Comparison of ENCODE assay signal across 10 mouse cellular contexts in genomic region chr15:84324870-84325553, GRCm38 (mm10). TPM values are rescaled to one million over a fixed set of nuclear protein-coding genes. Genes with fewer than 3 reads are reported as not detected.
A peak's percentile ranks its signal among the peaks of the same experiment; 100 is the strongest.
DNase-seq lines count a peak whose midpoint lies in the region; ATAC-seq and TF ChIP-seq lines count a peak whose summit lies in the region.
"Had no signal": no experiment of that assay in that cellular context is flagged by ENCODE, and none has a peak within 500 bp of the region (broad histone marks: within the 10 kb centered on the region; RNA-seq: fewer than 3 reads in every experiment).

No protein-coding gene starts in this region.

- H3K9me3 ChIP-seq in liver, postnatal 0 days (ENCODE audit: low read length): no peaks in the 10 kb centered on the region
- H3K9me3 ChIP-seq: embryonic facial prominence, embryonic 15.5 days had no signal

- peak overlapping the region; percentile 52 for H3K27ac ChIP-seq in liver, postnatal 0 days (ENCODE audit: low read depth)
- H3K27ac ChIP-seq: embryonic facial prominence, embryonic 15.5 days; kidney, postnatal 0 days had no signal

- TF ChIP-seq EP300 in liver, postnatal 0 days (IDR thresholded peaks at IDR 0.05; ENCODE audit: low read depth): no peak

- H3K36me3 ChIP-seq in liver, postnatal 0 days (replicated peaks; ENCODE audit: insufficient read depth, low read length): no peaks in the 10 kb centered on the region
- H3K36me3 ChIP-seq: embryonic facial prominence, embryonic 15.5 days had no signal

- ATAC-seq in liver, postnatal 0 days: peak; percentile 77
- ATAC-seq in erythroid progenitor cell, adult 5-6 weeks (replicated peaks; ENCODE audit: low FRiP score, poor library complexity, severe bottlenecking): no peak

- H3K4me1 ChIP-seq in liver, postnatal 0 days (ENCODE audit: insufficient read depth): peaks cover 8% of the 10 kb centered on the region

- H3K9ac ChIP-seq in liver, postnatal 0 days (replicated peaks): peak overlapping the region; percentile 43
- H3K9ac ChIP-seq: embryonic facial prominence, embryonic 15.5 days had no signal

- H3K4me3 ChIP-seq in liver, postnatal 0 days (ENCODE audit: low read depth, low read length): peak overlapping the region; percentile 41
- H3K4me3 ChIP-seq: embryonic facial prominence, embryonic 15.5 days had no signal

- DNase-seq in gastrocnemius, adult 8-10 months (ENCODE audit: low spot score in 2 of 2): peak; percentile 17 to 22
- no peak for DNase-seq in gastrocnemius, postnatal 36 days
- DNase-seq in thymus, postnatal 0 days (ENCODE audit: low spot score): peak; percentile 37
- DNase-seq in thymus, postnatal 10 days (ENCODE audit: low spot score in 2 of 2): no peak
- DNase-seq in liver, postnatal 0 days: peak; percentile 46
- no peak for DNase-seq in urinary bladder, postnatal 4 days (ENCODE audit: low spot score in 2 of 2)
- DNase-seq in left cerebral cortex, postnatal 4 days: no peak

- 18% methylated on average over 8 of the region's 8 CpGs for WGBS in liver, postnatal 0 days (ENCODE audit: insufficient replicate concordance)

- peak overlapping the region; percentile 73 for H3K4me2 ChIP-seq in liver, postnatal 0 days (ENCODE audit: low read depth, low read length)
- H3K4me2 ChIP-seq: embryonic facial prominence, embryonic 15.5 days had no signal

- intact Hi-C loops in gastrocnemius, postnatal 36 days (cut with DNase I): no loop called here
- intact Hi-C loops in left cerebral cortex, postnatal 4 days (cut with DNase I): no loop called here

- no peaks in the 10 kb centered on the region for H3K27me3 ChIP-seq in liver, postnatal 0 days (ENCODE audit: insufficient read depth, low read length)
- H3K27me3 ChIP-seq: embryonic facial prominence, embryonic 15.5 days had no signal

- TF ChIP-seq CTCF in liver, postnatal 0 days (IDR thresholded peaks at IDR 0.05; ENCODE audit: low read depth): no peak

RNA-seq across cellular contexts. Expression of gene Parvg, which starts 1.2 kb away (rescaled TPM):
- total RNA-seq in gastrocnemius, adult 8-10 months (2022): under 1 TPM; 0.16 to 0.47 (median 0.22) TPM
- total RNA-seq in gastrocnemius, postnatal 36 days (2021): under 1 TPM; 0.74 to 0.97 TPM
- 130 and 155 TPM in 2 replicates for polyA plus RNA-seq in thymus, postnatal 0 days (2015; fragmentation: Nextera tagmentation; extraction: Ambion mirVana)
- polyA plus RNA-seq in liver, postnatal 0 days (2015; fragmentation: Nextera tagmentation; extraction: Ambion mirVana): 11.9 and 13.4 TPM in 2 replicates
- 1 to 10 TPM; 2.1 to 2.7 TPM for total RNA-seq in left cerebral cortex, postnatal 4 days (2021)
- total RNA-seq in erythroid progenitor cell, adult 5-6 weeks (2015; ENCODE audit: low replicate concordance): 27.4 and 29.3 TPM in 2 replicates
- 22.2 and 31.4 TPM in 2 replicates for total RNA-seq in erythroid progenitor cell, adult 5-6 weeks (2017; ENCODE audit: low replicate concordance)

Comparison
In these comparisons a context has a peak if more than half of its experiments do, and no peak if none do; other contexts are left out.
1. DNase-seq: peak in gastrocnemius, adult 8-10 months (2 of 2), thymus, postnatal 0 days (single experiment) and liver, postnatal 0 days (single experiment); none in gastrocnemius, postnatal 36 days (0 of 2), thymus, postnatal 10 days (0 of 2), urinary bladder, postnatal 4 days (0 of 2) and left cerebral cortex, postnatal 4 days (single experiment).
2. RNA of gene Parvg, which starts 1.2 kb away (total RNA-seq): 22.2 to 31.4 TPM in erythroid progenitor cell, adult 5-6 weeks; 2.1 to 2.7 TPM in left cerebral cortex, postnatal 4 days, 0.74 to 0.97 TPM in gastrocnemius, postnatal 36 days and 0.16 to 0.47 TPM in gastrocnemius, adult 8-10 months; every median in the first group is over 4 times any median in the second.